ENCODE assay signal across 9 mouse cellular contexts in genomic region chr7:30954971-30955520, GRCm38 (mm10). TPM values are rescaled to one million over a fixed set of nuclear protein-coding genes. Genes with fewer than 3 reads are reported as not detected.
DNase-seq lines count a peak whose midpoint lies in the region; ATAC-seq and TF ChIP-seq lines count a peak whose summit lies in the region.
"Had no signal": no experiment of that assay in that cellular context is flagged by ENCODE, and none has a peak within 500 bp of the region (broad histone marks: within the 10 kb centered on the region; RNA-seq: fewer than 3 reads in every experiment).

No protein-coding gene starts in this region.

- intact Hi-C loops in left cerebral cortex, postnatal 10 days (cut with DNase I): loop anchor here (5.0 kb wide), 1 partner anchor 97 kb away; the partner anchor contains the start of gene Fxyd7

- H3K4me1 ChIP-seq in liver, adult 2 months (ENCODE audit: control insufficient read depth, insufficient read depth, low read length): peaks cover 42% of the 10 kb centered on the region
- peaks cover 21% of the 10 kb centered on the region for H3K4me1 ChIP-seq in forebrain, embryonic 10.5 days
- H3K4me1 ChIP-seq in intestine, embryonic 16.5 days (ENCODE audit: control insufficient read depth, insufficient read depth, low read length): peaks cover 17% of the 10 kb centered on the region
- H3K4me1 ChIP-seq in neural tube, embryonic 12.5 days: peaks cover 22% of the 10 kb centered on the region

- TF ChIP-seq POLR2A in liver, adult 2 months (IDR thresholded peaks at IDR 0.05; ENCODE audit: extremely low read depth, insufficient read depth, low read length): no peak

- H3K4me3 ChIP-seq in liver, adult 2 months (ENCODE audit: insufficient read depth, low read depth, low read length): peak overlapping the region; percentile 98
- peak overlapping the region; percentile 95 for H3K4me3 ChIP-seq in forebrain, embryonic 10.5 days
- H3K4me3 ChIP-seq in intestine, embryonic 16.5 days (ENCODE audit: low read length): peak overlapping the region; percentile 93
- peak overlapping the region; percentile 100 for H3K4me3 ChIP-seq in neural tube, embryonic 12.5 days

- no peak for TF ChIP-seq CTCF in liver, adult 2 months (IDR thresholded peaks at IDR 0.05; ENCODE audit: low read depth, low read length)

- peaks cover 17% of the 10 kb centered on the region; the same call in 1 of the 2 replicates for H3K36me3 ChIP-seq in liver, adult 2 months (ENCODE audit: control insufficient read depth, insufficient read depth, low read length)
- H3K36me3 ChIP-seq in forebrain, embryonic 10.5 days (replicated peaks): peaks cover 76% of the 10 kb centered on the region
- peaks cover 19% of the 10 kb centered on the region; the same call in 1 of the 2 replicates for H3K36me3 ChIP-seq in intestine, embryonic 16.5 days (ENCODE audit: control insufficient read depth, insufficient read depth, low read length)
- H3K36me3 ChIP-seq in neural tube, embryonic 12.5 days: peaks cover 55% of the 10 kb centered on the region

- H3K9ac ChIP-seq in liver, adult 2 months (ENCODE audit: low read depth, low read length): peak overlapping the region; percentile 99
- H3K9ac ChIP-seq in intestine, embryonic 16.5 days (ENCODE audit: low read depth, low read length): peak overlapping the region; percentile 99
- H3K9ac ChIP-seq in neural tube, embryonic 12.5 days: peak overlapping the region; percentile 98; the same call in 1 of the 2 replicates

- peak overlapping the region; percentile 87 for H3K27ac ChIP-seq in liver, adult 2 months (replicated peaks; ENCODE audit: insufficient read depth, low read depth, low read length)
- peak overlapping the region; percentile 100; the same call in 1 of the 2 replicates for H3K27ac ChIP-seq in forebrain, embryonic 10.5 days
- no peak overlapping the region for H3K27ac ChIP-seq in intestine, embryonic 16.5 days (ENCODE audit: low read length)
- H3K27ac ChIP-seq in neural tube, embryonic 12.5 days: no peak overlapping the region

- peak overlapping the region; percentile 88 for H3K4me2 ChIP-seq in intestine, embryonic 16.5 days (ENCODE audit: low read depth, low read length)
- H3K4me2 ChIP-seq in neural tube, embryonic 12.5 days (replicated peaks): peak overlapping the region; percentile 92

- no peak for ATAC-seq in intestine, embryonic 16.5 days
- ATAC-seq in neural tube, embryonic 12.5 days (ENCODE audit: low FRiP score, low read depth): no peak

- WGBS in liver, adult 2 months: 74% methylated on average over 12 of the region's 12 CpGs
- 94% methylated on average over 12 of the region's 12 CpGs for WGBS in forebrain, embryonic 10.5 days
- WGBS in intestine, embryonic 16.5 days: 74% methylated on average over 12 of the region's 12 CpGs
- 84% methylated on average over 12 of the region's 12 CpGs for WGBS in neural tube, embryonic 12.5 days

- no peaks in the 10 kb centered on the region for H3K27me3 ChIP-seq in liver, adult 2 months (ENCODE audit: control insufficient read depth, insufficient read depth, low read length)
- no peaks in the 10 kb centered on the region for H3K27me3 ChIP-seq in forebrain, embryonic 10.5 days (ENCODE audit: poor library complexity, severe bottlenecking)
- H3K27me3 ChIP-seq in intestine, embryonic 16.5 days (replicated peaks; ENCODE audit: control insufficient read depth, insufficient read depth, low read length): no peaks in the 10 kb centered on the region
- H3K27me3 ChIP-seq in neural tube, embryonic 12.5 days (replicated peaks): no peaks in the 10 kb centered on the region

- peaks cover 7% of the 10 kb centered on the region; the same call in 1 of the 2 replicates for H3K79me2 ChIP-seq in liver, adult 2 months (ENCODE audit: control insufficient read depth, insufficient read depth, low read length)

- H3K9me3 ChIP-seq in forebrain, embryonic 10.5 days: no peaks in the 10 kb centered on the region
- no peaks in the 10 kb centered on the region for H3K9me3 ChIP-seq in intestine, embryonic 16.5 days (ENCODE audit: control insufficient read depth, low read length)
- H3K9me3 ChIP-seq in neural tube, embryonic 12.5 days: no peaks in the 10 kb centered on the region

- no peak for DNase-seq in liver, adult 2 months (ENCODE audit: extremely low read depth, low read depth, low spot score)
- no peak for DNase-seq in liver
- DNase-seq in forebrain, embryonic 10.5 days (ENCODE audit: extremely low spot score, low spot score): no peak
- no peak for DNase-seq in kidney, postnatal 4 days
- no peak for DNase-seq in left cerebral cortex, postnatal 10 days (ENCODE audit: extremely low spot score in 1 of 2, low spot score in 2 of 2)
- no peak for DNase-seq in cerebellum, postnatal 10 days

RNA-seq across cellular contexts. Expression of gene Usf2, which starts 1.6 kb away (rescaled TPM):
- 40.5 and 55.1 TPM in 2 replicates for total RNA-seq in liver, adult 2 months (2014; rRNA removed)
- 160 and 161 TPM in 2 replicates for polyA plus RNA-seq in liver, adult 2 months (2012; rRNA removed)
- 24.1 and 25.6 TPM in 2 replicates for polyA plus RNA-seq in forebrain, embryonic 10.5 days (2016; fragmentation: Nextera tagmentation; extraction: Ambion mirVana)
- 12.9 and 13.3 TPM in 2 replicates for polyA plus RNA-seq in intestine, embryonic 16.5 days (2015; fragmentation: Nextera tagmentation; extraction: Ambion mirVana)
- 32.0 and 38.8 TPM in 2 replicates for polyA plus RNA-seq in neural tube, embryonic 12.5 days (2016; fragmentation: Nextera tagmentation; extraction: Ambion mirVana)
- total RNA-seq in left cerebral cortex, postnatal 10 days (2021): 100 to 1,000 TPM; 112 to 115 TPM

RNA-seq across cellular contexts. Expression of gene Hamp, which starts 11.2 kb away (rescaled TPM):
- 1,191 and 3,227 TPM in 2 replicates for total RNA-seq in liver, adult 2 months (2014; rRNA removed)
- polyA plus RNA-seq in liver, adult 2 months (2012; rRNA removed): 8,217 and 12,671 TPM in 2 replicates
- polyA plus RNA-seq in forebrain, embryonic 10.5 days (2016; fragmentation: Nextera tagmentation; extraction: Ambion mirVana): not detected in 2 replicates
- polyA plus RNA-seq in intestine, embryonic 16.5 days (2015; fragmentation: Nextera tagmentation; extraction: Ambion mirVana): not detected in 2 replicates
- polyA plus RNA-seq in neural tube, embryonic 12.5 days (2016; fragmentation: Nextera tagmentation; extraction: Ambion mirVana): not detected in 2 replicates
- total RNA-seq in left cerebral cortex, postnatal 10 days (2021): not detected
- total RNA-seq: neutrophil, adult 5-6 weeks had no signal

RNA-seq across cellular contexts. Expression of gene Lsr, which starts 18.2 kb away (rescaled TPM):
- 75.7 and 86.7 TPM in 2 replicates for total RNA-seq in liver, adult 2 months (2014; rRNA removed)
- 289 and 362 TPM in 2 replicates for polyA plus RNA-seq in liver, adult 2 months (2012; rRNA removed)
- polyA plus RNA-seq in forebrain, embryonic 10.5 days (2016; fragmentation: Nextera tagmentation; extraction: Ambion mirVana): 41.9 and 45.9 TPM in 2 replicates
- 164 and 166 TPM in 2 replicates for polyA plus RNA-seq in intestine, embryonic 16.5 days (2015; fragmentation: Nextera tagmentation; extraction: Ambion mirVana)
- 15.4 and 17.0 TPM in 2 replicates for polyA plus RNA-seq in neural tube, embryonic 12.5 days (2016; fragmentation: Nextera tagmentation; extraction: Ambion mirVana)
- 10 to 100 TPM; 10.2 to 12.6 TPM for total RNA-seq in left cerebral cortex, postnatal 10 days (2021)

RNA-seq across cellular contexts. Expression of gene Fam187b, which starts 18.5 kb away (rescaled TPM):
- total RNA-seq in liver, adult 2 months (2014; rRNA removed): 2.4 and 3.0 TPM in 2 replicates
- polyA plus RNA-seq in liver, adult 2 months (2012; rRNA removed): 3.7 and 3.9 TPM in 2 replicates
- 2.1 and 2.3 TPM in 2 replicates for polyA plus RNA-seq in forebrain, embryonic 10.5 days (2016; fragmentation: Nextera tagmentation; extraction: Ambion mirVana)
- polyA plus RNA-seq in intestine, embryonic 16.5 days (2015; fragmentation: Nextera tagmentation; extraction: Ambion mirVana): 12.8 and 13.7 TPM in 2 replicates
- polyA plus RNA-seq in neural tube, embryonic 12.5 days (2016; fragmentation: Nextera tagmentation; extraction: Ambion mirVana): 0.42 and 0.46 TPM in 2 replicates
- under 1 TPM; 0.18 to 0.21 TPM for total RNA-seq in left cerebral cortex, postnatal 10 days (2021)

RNA-seq across cellular contexts. Expression of gene Hamp2, which starts 30.6 kb away (rescaled TPM):
- total RNA-seq in liver, adult 2 months (2014; rRNA removed): 445 and 548 TPM in 2 replicates
- 6,798 and 9,385 TPM in 2 replicates for polyA plus RNA-seq in liver, adult 2 months (2012; rRNA removed)
- polyA plus RNA-seq in forebrain, embryonic 10.5 days (2016; fragmentation: Nextera tagmentation; extraction: Ambion mirVana): not detected in 2 replicates
- not detected in 2 replicates for polyA plus RNA-seq in intestine, embryonic 16.5 days (2015; fragmentation: Nextera tagmentation; extraction: Ambion mirVana)
- polyA plus RNA-seq in neural tube, embryonic 12.5 days (2016; fragmentation: Nextera tagmentation; extraction: Ambion mirVana): not detected in 2 replicates
- total RNA-seq in left cerebral cortex, postnatal 10 days (2021): not detected
- total RNA-seq: neutrophil, adult 5-6 weeks had no signal

Comparison
In these comparisons a context has a peak if more than half of its experiments do, and no peak if none do; other contexts are left out.
1. H3K27ac ChIP-seq: peak in liver, adult 2 months (single experiment) and forebrain, embryonic 10.5 days (single experiment); none in intestine, embryonic 16.5 days (single experiment) and neural tube, embryonic 12.5 days (single experiment).
2. RNA of gene Hamp, which starts 11.2 kb away (polyA plus RNA-seq): 8,217 to 12,671 TPM in liver, adult 2 months; not detected in intestine, embryonic 16.5 days, not detected in neural tube, embryonic 12.5 days and not detected in forebrain, embryonic 10.5 days; every median in the first group is over 1,000 times any median in the second.
3. Peak in every context shown above with its lines, with median percentiles within 50 percentile points of each other: H3K4me3 ChIP-seq and H3K9ac ChIP-seq.